Mouse (Mus musculus): ENCODE measurements at regions not wholly inside any gene's neighbourhood (a gene's known extent, or its start where the extent isn't known, plus 50 kb on each side); places are given as distances from the start of the nearest gene placed in this dataset.

- H3K4me3 ChIP-seq (ENCODE audit: low read depth, low read length): no peak overlapping the region
- H3K27me3 ChIP-seq (replicated peaks; ENCODE audit: control insufficient read depth, insufficient read depth, low read length): no peaks in the 10 kb centered on the region
- H3K9ac ChIP-seq (ENCODE audit: low read length): no peak overlapping the region
- H3K36me3 ChIP-seq (ENCODE audit: control insufficient read depth, insufficient read depth, low read length): no peaks in the 10 kb centered on the region
- H3K27ac ChIP-seq (ENCODE audit: low read depth, low read length): no peak overlapping the region
- H3K9me3 ChIP-seq (replicated peaks; ENCODE audit: control insufficient read depth, low read length): no peaks in the 10 kb centered on the region
- no peaks in the 10 kb centered on the region for H3K4me1 ChIP-seq (ENCODE audit: control insufficient read depth, insufficient read depth, low read length)
- DNase-seq (ENCODE audit: low spot score) (peak; percentile 11), ATAC-seq (no peak)
- H3K4me2 ChIP-seq (ENCODE audit: low read length): no peak overlapping the region
Measured at GRCm38 (mm10) chr1:141609866-141610265, 1363.9 kb downstream of the Kcnt2 start.
